Mouse (Mus musculus): Measurements from ENCODE around the gene Gm45808. TPM values are rescaled to one million over a fixed set of nuclear protein-coding genes. Genes with fewer than 3 reads are reported as not detected.

Gm45808 gene
- total and polyA plus RNA-seq, 2 experiments from 2014 or later, result 0.18 to 14.2 TPM

GRCm38 (mm10) chr7:45437521-45438276, 48.9 kb downstream of the Gm45808 start, which contains the start of gene Ruvbl2:
Ruvbl2 (minus strand) TSS chr7:45438096.
- Histone ChIP-seq H3K36me3 (replicated peaks; ENCODE audit: control insufficient read depth, insufficient read depth, low read length) (peaks cover 30% of the 10 kb centered on the region), H3K4me2 (ENCODE audit: low read depth, low read length) (no peak within 1 kb of the TSS; the same call in 1 of the 2 replicates), H3K27me3 (ENCODE audit: control insufficient read depth, insufficient read depth, low read length) (no peaks in the 10 kb centered on the region), H3K4me3 (ENCODE audit: low read depth, low read length) (no peak within 1 kb of the TSS), H3K9ac (replicated peaks; ENCODE audit: low read depth, low read length) (no peak within 1 kb of the TSS), H3K4me1 (ENCODE audit: control insufficient read depth, insufficient read depth) (peaks cover 29% of the 10 kb centered on the region), H3K27ac (ENCODE audit: low read depth) (no peak within 1 kb of the TSS), H3K9me3 (replicated peaks; ENCODE audit: control insufficient read depth, low read length) (no peaks in the 10 kb centered on the region)
- WGBS, result 39% methylated on average over 18 of the region's 19 CpGs
- ATAC-seq (ENCODE audit: insufficient read depth, low read depth) (no peak), DNase-seq (ENCODE audit: low spot score) (no peak)
- TF ChIP-seq EP300 (IDR thresholded peaks at IDR 0.05; ENCODE audit: low read depth), result no peak
- TF ChIP-seq CTCF (IDR thresholded peaks at IDR 0.05; ENCODE audit: low read depth), result peak; percentile 32; the same call in 1 of the 2 replicates

DNA sequence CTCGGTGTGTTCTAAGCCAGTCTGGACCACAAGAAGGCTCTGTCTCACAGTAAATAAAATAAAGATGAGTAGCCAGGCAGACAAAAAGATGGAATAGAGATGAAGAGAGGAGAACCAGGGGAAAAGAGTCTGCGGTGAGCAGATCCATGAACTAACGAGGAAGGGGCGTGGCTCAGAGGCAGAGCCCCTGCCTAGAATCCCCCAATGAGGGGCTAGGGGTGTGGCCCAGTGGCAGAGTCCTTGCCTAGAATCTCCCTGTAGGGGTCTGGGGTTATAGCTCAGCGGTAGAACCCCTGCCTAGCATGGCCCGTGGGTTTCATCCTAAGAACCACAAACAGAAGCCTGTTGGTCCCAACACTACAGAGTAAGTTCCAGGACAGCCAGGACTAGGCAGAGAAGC, 49.6 kb downstream of the Gm45808 start:
- 50% methylated on average over 6 of the region's 6 CpGs for WGBS

DNA sequence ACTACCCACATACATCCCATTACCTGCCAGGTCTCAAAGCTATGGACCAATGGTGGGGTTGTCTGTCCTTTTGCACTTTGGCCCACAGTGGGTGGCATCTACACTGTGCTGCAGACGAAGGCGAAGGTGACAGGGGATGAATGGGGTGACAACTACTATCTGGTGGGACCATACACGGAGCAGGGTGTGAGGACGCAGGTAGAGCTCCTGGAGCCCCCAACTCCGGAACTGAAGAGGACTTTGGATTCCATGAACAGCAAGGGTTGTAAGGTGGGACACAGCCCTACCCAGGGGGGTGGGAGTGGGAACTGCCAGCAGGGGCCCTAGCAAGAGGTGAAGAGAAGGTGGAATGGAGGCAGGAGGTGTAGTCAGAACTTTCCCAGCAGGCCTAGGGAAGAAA, 50.2 kb downstream of the Gm45808 start:
- H3K4me1 ChIP-seq (ENCODE audit: control insufficient read depth, insufficient read depth), result peaks cover 29% of the 10 kb centered on the region
- TF ChIP-seq EP300 (IDR thresholded peaks at IDR 0.05; ENCODE audit: low read depth) (no peak), CTCF (IDR thresholded peaks at IDR 0.05; ENCODE audit: low read depth) (no peak)
- H3K9ac ChIP-seq (replicated peaks; ENCODE audit: low read depth, low read length), result no peak overlapping the region
- ATAC-seq (ENCODE audit: insufficient read depth, low read depth) (no peak), DNase-seq (ENCODE audit: low spot score) (no peak)
- no peak overlapping the region for H3K4me3 ChIP-seq (ENCODE audit: low read depth, low read length)
- peak overlapping the region; percentile 76 for H3K4me2 ChIP-seq (ENCODE audit: low read depth, low read length)
- H3K36me3 ChIP-seq (replicated peaks; ENCODE audit: control insufficient read depth, insufficient read depth, low read length), result peaks cover 21% of the 10 kb centered on the region
- no peak overlapping the region for H3K27ac ChIP-seq (ENCODE audit: low read depth)
- no peaks in the 10 kb centered on the region for H3K27me3 ChIP-seq (ENCODE audit: control insufficient read depth, insufficient read depth, low read length)
- 76% methylated on average over 5 of the region's 5 CpGs for WGBS
- no peaks in the 10 kb centered on the region for H3K9me3 ChIP-seq (replicated peaks; ENCODE audit: control insufficient read depth, low read length)

More for the DNA sequence above, 49.6 kb downstream of the Gm45808 start:
- Histone ChIP-seq H3K4me3 (ENCODE audit: low read depth, low read length) (no peak overlapping the region), H3K4me1 (ENCODE audit: control insufficient read depth, insufficient read depth) (peaks cover 29% of the 10 kb centered on the region), H3K9me3 (replicated peaks; ENCODE audit: control insufficient read depth, low read length) (no peaks in the 10 kb centered on the region), H3K27ac (ENCODE audit: low read depth) (no peak overlapping the region), H3K4me2 (ENCODE audit: low read depth, low read length) (no peak overlapping the region), H3K36me3 (replicated peaks; ENCODE audit: control insufficient read depth, insufficient read depth, low read length) (peaks cover 25% of the 10 kb centered on the region), H3K9ac (replicated peaks; ENCODE audit: low read depth, low read length) (no peak overlapping the region), H3K27me3 (ENCODE audit: control insufficient read depth, insufficient read depth, low read length) (no peaks in the 10 kb centered on the region)
- TF ChIP-seq CTCF (IDR thresholded peaks at IDR 0.05; ENCODE audit: low read depth) (no peak), EP300 (IDR thresholded peaks at IDR 0.05; ENCODE audit: low read depth) (no peak)
- no peak for DNase-seq (ENCODE audit: low spot score)
- no peak for ATAC-seq (ENCODE audit: insufficient read depth, low read depth)

GRCm38 (mm10) chr7:45435038-45435437, 51.6 kb downstream of the Gm45808 start:
- WGBS, result 1% methylated on average over 16 of the region's 16 CpGs
- H3K4me2 ChIP-seq (ENCODE audit: low read depth, low read length), result peak overlapping the region; percentile 76
- ATAC-seq (ENCODE audit: insufficient read depth, low read depth) (peak; percentile 2), DNase-seq (ENCODE audit: low spot score) (peak; percentile 25)
- H3K36me3 ChIP-seq (replicated peaks; ENCODE audit: control insufficient read depth, insufficient read depth, low read length), result peaks cover 7% of the 10 kb centered on the region
- no peaks in the 10 kb centered on the region for H3K27me3 ChIP-seq (ENCODE audit: control insufficient read depth, insufficient read depth, low read length)
- no peak for TF ChIP-seq CTCF (IDR thresholded peaks at IDR 0.05; ENCODE audit: low read depth)
- no peak for TF ChIP-seq EP300 (IDR thresholded peaks at IDR 0.05; ENCODE audit: low read depth)
- peak overlapping the region; percentile 75 for H3K9ac ChIP-seq (replicated peaks; ENCODE audit: low read depth, low read length)
- H3K27ac ChIP-seq (ENCODE audit: low read depth), result peak overlapping the region; percentile 77
- peaks cover 29% of the 10 kb centered on the region for H3K4me1 ChIP-seq (ENCODE audit: control insufficient read depth, insufficient read depth)
- no peaks in the 10 kb centered on the region for H3K9me3 ChIP-seq (replicated peaks; ENCODE audit: control insufficient read depth, low read length)
- H3K4me3 ChIP-seq (ENCODE audit: low read depth, low read length), result peak overlapping the region; percentile 58

GRCm38 (mm10) chr7:45434203-45435015, 52.2 kb downstream of the Gm45808 start, which contains the start of gene Gys1:
Gys1 (plus strand) TSS chr7:45434844.
- H3K9ac ChIP-seq (replicated peaks; ENCODE audit: low read depth, low read length), result peak within 1 kb of the TSS; percentile 75
- peak within 1 kb of the TSS; percentile 94 for H3K4me2 ChIP-seq (ENCODE audit: low read depth, low read length)
- peaks cover 5% of the 10 kb centered on the region for H3K36me3 ChIP-seq (replicated peaks; ENCODE audit: control insufficient read depth, insufficient read depth, low read length)
- H3K9me3 ChIP-seq (replicated peaks; ENCODE audit: control insufficient read depth, low read length), result no peaks in the 10 kb centered on the region
- DNase-seq (ENCODE audit: low spot score), result peak; percentile 100
- WGBS, result under 1% methylated on average over 45 of the region's 45 CpGs
- TF ChIP-seq CTCF (IDR thresholded peaks at IDR 0.05; ENCODE audit: low read depth) (peak; percentile 98), EP300 (IDR thresholded peaks at IDR 0.05; ENCODE audit: low read depth) (peak; percentile 83)
- H3K27me3 ChIP-seq (ENCODE audit: control insufficient read depth, insufficient read depth, low read length), result no peaks in the 10 kb centered on the region
- peak within 1 kb of the TSS; percentile 58 for H3K4me3 ChIP-seq (ENCODE audit: low read depth, low read length)
- peak within 1 kb of the TSS; percentile 91 for H3K27ac ChIP-seq (ENCODE audit: low read depth)
- peaks cover 29% of the 10 kb centered on the region for H3K4me1 ChIP-seq (ENCODE audit: control insufficient read depth, insufficient read depth)
- ATAC-seq (ENCODE audit: insufficient read depth, low read depth), result peak; percentile 96

All from heart, postnatal 0 days (tissue).